Mouse (Mus musculus) heart, embryonic 11.5 days (tissue): ENCODE results near the gene Pomt1. TPM values are rescaled to one million over a fixed set of nuclear protein-coding genes. Genes with fewer than 3 reads are reported as not detected.

Experiments used
- ATAC-seq: fragments of 200-750 bp; cut with Nextera tagmentation; replicated peaks from 2 replicates; pipeline ENCODE4 v1.8.0; 2017; ENCODE audit warnings: moderate library complexity; ENCODE audit not compliant: insufficient number of reproducible peaks, low FRiP score, low TSS enrichment
- H3K27ac ChIP-seq: fragments of 300-500 bp; sonication (generic); 2 replicates; pipeline ENCODE4 v1.5.1; 2014; ENCODE audit warnings: mild to moderate bottlenecking, low read depth, low read length
- H3K27me3 ChIP-seq: fragments of 300-500 bp; sonication (generic); 2 replicates; pipeline ENCODE4 v1.6.1; 2014; ENCODE audit warnings: mild to moderate bottlenecking, low read length, mixed read lengths; ENCODE audit not compliant: control insufficient read depth, insufficient read depth
- H3K36me3 ChIP-seq: fragments of 300-500 bp; sonication (generic); 2 replicates; pipeline ENCODE4 v1.6.1; 2014; ENCODE audit warnings: mild to moderate bottlenecking, low read length, moderate library complexity, mixed read lengths; ENCODE audit not compliant: control insufficient read depth, insufficient read depth
- H3K4me1 ChIP-seq: fragments of 300-500 bp; sonication (generic); 2 replicates; pipeline ENCODE4 v1.6.1; 2014; ENCODE audit warnings: low read length; ENCODE audit not compliant: control insufficient read depth, insufficient read depth
- H3K4me2 ChIP-seq: fragments of 300-500 bp; sonication (generic); 2 replicates; pipeline ENCODE4 v1.6.1; 2014; ENCODE audit warnings: mild to moderate bottlenecking, moderate library complexity
- H3K4me3 ChIP-seq: fragments of 300-500 bp; sonication (generic); 2 replicates; pipeline ENCODE4 v1.5.1; 2014; ENCODE audit warnings: low read depth, low read length
- H3K9ac ChIP-seq: fragments of 300-500 bp; sonication (generic); 2 replicates; pipeline ENCODE4 v1.6.1; 2014; ENCODE audit warnings: mild to moderate bottlenecking, low read depth, low read length, moderate library complexity
- H3K9me3 ChIP-seq: fragments of 300-500 bp; sonication (generic); replicated peaks from 2 replicates; pipeline ENCODE4 v1.6.1; 2016; ENCODE audit warnings: low read length; ENCODE audit not compliant: control insufficient read depth
- WGBS: fragments of 180-500 bp; shearing (Covaris S2); extraction: QIAGEN DNeasy Blood & Tissue Kit; methylation state at CpG from one replicate; pipeline ENCODE4 v1.1.7; 2014; ENCODE audit not compliant: insufficient replicate concordance; 5-methylcytosine and 5-hydroxymethylcytosine counted together
- polyA plus RNA-seq: library from polyadenylated mRNA; unstranded; fragments of >200 nt; fragmentation: Nextera tagmentation; extraction: Ambion mirVana; gene quantifications from 2 replicates; pipeline ENCODE4 v1.2.1, GENCODE M21; 2014

The Pomt1 gene
- polyA plus RNA-seq, 1 experiment from 2014 or later = 15.3 TPM

GRCm38 (mm10) chr2:32236760-32237487 is 534 bp downstream of the Pomt1 start:
- peak overlapping the region; percentile 84 for H3K27ac ChIP-seq
- no peaks in the 10 kb centered on the region for H3K27me3 ChIP-seq
- H3K9ac ChIP-seq = peak overlapping the region; percentile 81
- 0% methylated on average over 20 of the region's 20 CpGs for WGBS
- peaks cover 15% of the 10 kb centered on the region for H3K4me1 ChIP-seq
- H3K4me3 ChIP-seq = peak overlapping the region; percentile 67
- H3K36me3 ChIP-seq = peaks cover 2% of the 10 kb centered on the region; the same call in 1 of the 2 replicates
- H3K9me3 ChIP-seq = no peaks in the 10 kb centered on the region
- peak overlapping the region; percentile 91 for H3K4me2 ChIP-seq
- peak; percentile 11 for ATAC-seq

GRCm38 (mm10) chr2:32237571-32237970 is 1.2 kb downstream of the Pomt1 start:
- ATAC-seq = no peak
- H3K9me3 ChIP-seq = no peaks in the 10 kb centered on the region
- H3K4me2 ChIP-seq = peak overlapping the region; percentile 91
- no peaks in the 10 kb centered on the region for H3K27me3 ChIP-seq
- H3K27ac ChIP-seq = no peak overlapping the region
- peaks cover 2% of the 10 kb centered on the region; the same call in 1 of the 2 replicates for H3K36me3 ChIP-seq
- H3K9ac ChIP-seq = peak overlapping the region; percentile 81
- peak overlapping the region; percentile 67 for H3K4me3 ChIP-seq
- peaks cover 15% of the 10 kb centered on the region for H3K4me1 ChIP-seq
- 44% methylated on average over 4 of the region's 4 CpGs for WGBS

- H3K4me1 ChIP-seq = peaks cover 15% of the 10 kb centered on the region
- no peak overlapping the region for H3K9ac ChIP-seq
- H3K4me3 ChIP-seq = no peak overlapping the region
- WGBS = 82% methylated on average over 9 of the region's 9 CpGs
- no peaks in the 10 kb centered on the region for H3K9me3 ChIP-seq
- no peaks in the 10 kb centered on the region for H3K36me3 ChIP-seq
- ATAC-seq = no peak
- no peaks in the 10 kb centered on the region for H3K27me3 ChIP-seq
- no peak overlapping the region for H3K4me2 ChIP-seq
- no peak overlapping the region for H3K27ac ChIP-seq
Measured at GRCm38 (mm10) chr2:32238708-32239435, 2.5 kb downstream of the Pomt1 start.

GRCm38 (mm10) chr2:32240591-32240990 is 4.2 kb downstream of the Pomt1 start:
- ATAC-seq = no peak
- H3K4me2 ChIP-seq = no peak overlapping the region
- H3K27me3 ChIP-seq = no peaks in the 10 kb centered on the region
- no peak overlapping the region for H3K9ac ChIP-seq
- no peaks in the 10 kb centered on the region; the same call in 1 of the 2 replicates for H3K36me3 ChIP-seq
- no peaks in the 10 kb centered on the region for H3K9me3 ChIP-seq
- H3K4me3 ChIP-seq = no peak overlapping the region
- H3K4me1 ChIP-seq = peaks cover 3% of the 10 kb centered on the region
- no peak overlapping the region for H3K27ac ChIP-seq
- WGBS = 89% methylated on average over 5 of the region's 5 CpGs

GRCm38 (mm10) chr2:32242986-32243385 is 6.6 kb downstream of the Pomt1 start:
- no peaks in the 10 kb centered on the region for H3K9me3 ChIP-seq
- H3K4me3 ChIP-seq = no peak overlapping the region
- H3K27ac ChIP-seq = no peak overlapping the region
- ATAC-seq = no peak
- peaks cover 4% of the 10 kb centered on the region; the same call in 1 of the 2 replicates for H3K36me3 ChIP-seq
- H3K4me2 ChIP-seq = no peak overlapping the region
- no peaks in the 10 kb centered on the region for H3K27me3 ChIP-seq
- WGBS = 85% methylated on average over 4 of the region's 4 CpGs
- H3K4me1 ChIP-seq = no peaks in the 10 kb centered on the region
- H3K9ac ChIP-seq = no peak overlapping the region

- H3K4me1 ChIP-seq = no peaks in the 10 kb centered on the region
- peaks cover 8% of the 10 kb centered on the region for H3K36me3 ChIP-seq
- no peak overlapping the region for H3K9ac ChIP-seq
- H3K4me3 ChIP-seq = no peak overlapping the region
- ATAC-seq = no peak
- WGBS = 75% methylated on average over 4 of the region's 4 CpGs
- H3K9me3 ChIP-seq = no peaks in the 10 kb centered on the region
- H3K27me3 ChIP-seq = no peaks in the 10 kb centered on the region
- H3K4me2 ChIP-seq = no peak overlapping the region
- no peak overlapping the region for H3K27ac ChIP-seq
Measured at GRCm38 (mm10) chr2:32246741-32247140, 10.4 kb downstream of the Pomt1 start.

- ATAC-seq = no peak
- WGBS = 74% methylated on average over 10 of the region's 10 CpGs
- H3K27ac ChIP-seq = no peak overlapping the region
- H3K9me3 ChIP-seq = no peaks in the 10 kb centered on the region
- no peaks in the 10 kb centered on the region for H3K4me1 ChIP-seq
- H3K27me3 ChIP-seq = no peaks in the 10 kb centered on the region
- H3K9ac ChIP-seq = no peak overlapping the region
- no peak overlapping the region for H3K4me3 ChIP-seq
- H3K36me3 ChIP-seq = peaks cover 8% of the 10 kb centered on the region
- H3K4me2 ChIP-seq = no peak overlapping the region
Measured at GRCm38 (mm10) chr2:32248377-32249361, 12.3 kb downstream of the Pomt1 start.
